Mouse (Mus musculus) right cerebral cortex, adult 18-20 months (tissue): Measurements from ENCODE around the gene Enc1.

Experiments
- DNase-seq: peaks from one replicate; pipeline ENCODE4 v3.0.0; 2022; ENCODE audit warnings: mixed read lengths

Enc1 gene

DNA sequence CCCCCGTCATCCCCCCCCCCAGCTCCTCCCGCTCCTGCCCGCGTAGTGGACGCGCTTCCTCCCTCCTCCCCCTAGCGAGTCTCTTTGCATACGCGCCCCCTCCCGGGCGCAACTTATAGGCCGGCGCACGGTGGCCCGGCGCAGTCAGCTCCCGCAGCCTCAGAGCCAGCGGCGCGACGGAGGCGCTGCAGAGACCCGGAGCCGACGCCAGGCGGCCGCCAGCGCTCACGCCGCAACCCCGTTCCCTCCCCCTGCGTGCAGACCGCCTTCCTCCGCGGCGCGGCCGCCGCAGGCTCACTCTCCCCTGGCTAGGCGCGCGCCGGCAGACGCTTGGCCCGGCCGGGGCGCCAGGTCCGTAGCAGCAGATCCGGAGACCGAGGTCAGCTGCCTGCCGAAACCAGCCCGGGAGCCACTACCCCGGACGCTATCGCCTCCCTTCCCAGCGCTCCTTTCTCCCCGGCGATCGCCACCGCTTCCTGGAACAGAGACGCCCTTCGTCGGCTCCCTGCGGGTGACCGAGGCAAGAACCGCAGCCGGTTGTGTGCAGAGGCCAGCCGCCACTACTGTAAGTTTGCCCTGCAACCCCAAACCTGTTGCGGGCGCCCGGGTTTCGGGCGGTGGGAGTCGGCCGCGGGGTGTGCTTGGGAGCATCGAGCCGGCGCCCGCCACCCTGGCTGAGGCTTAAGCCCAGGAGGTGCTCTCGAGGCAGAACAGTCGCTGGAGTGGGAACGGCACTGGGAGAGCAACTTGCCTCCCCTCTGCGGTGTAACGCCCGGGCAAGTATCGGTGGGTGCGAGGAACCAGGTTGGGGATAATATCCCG, at the start of gene Enc1:
Gene Enc1, plus strand, starts transcription at position 141 of the 822 bp plus-strand sequence.
- DNase-seq, result peak; percentile 92

DNA sequence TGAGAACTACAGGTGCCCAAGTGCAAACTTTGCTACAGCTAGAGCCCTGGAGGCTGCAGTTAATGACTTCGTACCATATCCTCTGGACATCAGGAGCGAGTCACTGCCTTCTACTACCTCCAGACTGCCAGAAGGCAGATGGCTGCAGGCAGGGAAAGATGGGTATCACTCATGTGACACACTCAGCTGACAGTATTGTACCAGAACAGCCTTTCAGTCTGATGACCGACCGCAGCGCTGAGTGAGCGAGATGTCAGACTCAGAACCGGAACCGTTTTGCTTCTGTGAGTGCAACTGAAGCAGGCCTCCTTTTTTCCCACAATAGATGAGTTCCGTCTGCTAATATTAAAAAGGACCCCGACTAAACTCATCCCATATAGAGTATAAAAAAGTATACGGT, 48.3 kb upstream of the Enc1 start:
- DNase-seq, result no peak

DNA sequence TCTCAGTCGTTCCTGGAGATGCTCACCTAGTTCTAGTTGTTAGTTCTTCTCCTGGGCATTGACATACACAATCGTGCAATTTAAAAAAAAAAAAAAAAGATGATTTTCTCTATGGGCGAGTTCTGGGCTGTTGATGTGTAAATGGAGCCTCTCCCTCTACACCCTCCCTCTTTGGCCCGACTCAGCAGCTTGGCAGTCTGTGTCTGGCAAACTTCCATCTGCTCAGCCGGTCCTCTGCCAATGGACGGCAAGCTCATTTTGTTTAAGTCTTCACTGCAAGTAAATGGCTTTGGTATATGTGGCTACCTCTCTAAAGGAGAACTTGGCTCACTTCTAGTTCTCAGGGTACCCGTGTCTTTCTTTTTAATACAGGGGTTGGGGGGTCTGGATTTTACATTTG, 47.5 kb upstream of the Enc1 start:
- DNase-seq, result peak; percentile 77

DNA sequence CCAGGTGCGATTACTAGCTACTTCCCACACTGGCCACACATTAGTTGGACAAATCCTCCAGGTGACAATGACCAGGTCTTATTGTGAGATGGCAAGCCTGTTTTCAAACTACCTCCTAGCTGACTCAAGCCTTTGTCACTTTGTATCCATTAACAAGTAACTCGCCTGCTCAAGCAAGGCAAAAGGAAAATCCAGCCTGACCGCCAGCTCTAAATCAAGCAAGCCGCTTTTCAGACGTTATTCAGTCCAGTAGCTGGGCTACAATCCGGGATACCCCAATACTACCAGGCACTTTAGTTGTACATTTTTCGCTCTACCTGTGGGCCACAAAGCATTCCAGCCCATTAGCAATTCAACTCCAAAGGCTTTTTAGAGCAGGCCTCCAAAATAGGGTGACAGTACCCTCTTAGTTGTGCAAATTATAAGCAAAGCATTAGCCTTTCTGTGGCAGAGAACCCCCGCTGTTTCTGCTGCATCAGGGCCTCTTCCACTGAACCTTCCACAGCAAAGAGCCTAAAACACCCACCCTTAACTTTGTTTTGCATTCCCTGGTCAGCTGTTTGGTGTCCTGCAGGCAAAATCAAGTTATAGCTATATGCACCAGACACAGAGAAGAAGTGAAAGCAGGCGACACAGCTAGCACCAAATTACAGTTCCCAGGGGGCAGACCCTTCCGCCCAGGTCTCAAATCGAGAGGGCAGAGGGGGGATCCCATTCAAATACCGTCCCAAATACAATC, 44.5 kb upstream of the Enc1 start:
- no peak for DNase-seq

DNA sequence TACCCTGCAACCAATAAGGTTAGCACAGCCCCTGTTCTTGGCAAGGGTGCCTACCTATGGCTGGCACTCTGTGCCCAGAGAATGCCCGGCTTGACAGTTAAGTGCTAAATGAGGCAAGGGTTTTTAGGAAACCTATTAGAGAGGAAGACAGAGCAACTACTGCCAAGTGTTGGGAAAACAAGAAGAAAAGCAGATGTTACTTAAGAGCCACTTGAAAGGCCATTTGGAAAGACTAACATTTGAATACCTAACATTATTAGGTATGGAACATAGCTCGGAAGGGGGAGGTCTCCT, 44.0 kb upstream of the Enc1 start:
- no peak for DNase-seq

DNA sequence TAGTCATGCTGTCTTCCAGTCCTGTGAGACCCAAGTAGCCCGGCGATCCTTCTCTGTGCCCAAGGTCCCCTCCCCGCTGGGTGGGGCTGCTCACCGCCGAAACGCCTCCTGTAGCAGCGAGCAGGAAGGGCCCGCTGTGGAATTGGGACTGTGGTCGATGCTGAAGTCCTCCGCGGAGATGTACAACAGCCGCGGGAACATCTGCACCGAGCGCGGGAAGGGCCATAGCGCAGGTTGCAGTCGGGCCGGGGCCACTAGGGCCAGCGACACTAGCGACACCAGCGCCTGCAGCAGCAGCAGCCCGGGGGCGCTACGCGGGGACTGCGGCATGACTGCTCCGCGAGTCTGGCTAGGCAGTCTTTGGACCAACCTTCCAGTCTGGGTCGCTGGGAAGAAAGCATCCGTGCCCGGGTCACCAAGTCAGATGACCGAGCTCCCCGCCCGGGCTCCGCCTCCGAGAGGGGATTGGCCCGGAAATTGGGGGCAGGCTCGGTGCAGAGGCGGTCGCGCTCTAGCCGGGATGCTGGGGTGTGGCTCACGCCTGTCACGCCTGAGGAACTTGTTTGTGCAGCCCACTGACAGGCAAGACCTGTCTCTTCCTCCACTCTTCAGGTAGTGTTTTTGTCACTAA, 42.9 kb upstream of the Enc1 start, which contains the start of gene Hexb:
Gene Hexb, minus strand, starts transcription at position 426 of the 631 bp plus-strand sequence.
- peak; percentile 93 for DNase-seq

DNA sequence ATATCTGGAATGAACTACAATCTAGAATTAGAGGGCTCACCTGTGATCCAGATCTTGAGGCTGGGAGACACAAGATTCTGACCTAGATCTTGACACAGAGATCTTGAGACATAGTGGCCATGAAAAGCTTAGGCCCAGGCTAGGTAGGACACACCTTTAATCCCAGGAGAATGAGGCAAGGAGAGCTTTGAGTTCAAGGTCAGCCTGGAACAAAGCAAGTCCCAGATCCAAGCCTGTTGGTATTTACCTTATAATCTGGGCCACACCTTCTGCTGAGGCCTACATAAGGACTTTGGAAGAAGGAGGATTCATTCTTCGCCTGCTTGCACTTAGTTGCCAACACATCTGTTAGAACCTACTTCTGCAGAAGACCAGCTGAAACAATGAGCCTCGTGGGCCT, 41.8 kb upstream of the Enc1 start:
- DNase-seq, result no peak

DNA sequence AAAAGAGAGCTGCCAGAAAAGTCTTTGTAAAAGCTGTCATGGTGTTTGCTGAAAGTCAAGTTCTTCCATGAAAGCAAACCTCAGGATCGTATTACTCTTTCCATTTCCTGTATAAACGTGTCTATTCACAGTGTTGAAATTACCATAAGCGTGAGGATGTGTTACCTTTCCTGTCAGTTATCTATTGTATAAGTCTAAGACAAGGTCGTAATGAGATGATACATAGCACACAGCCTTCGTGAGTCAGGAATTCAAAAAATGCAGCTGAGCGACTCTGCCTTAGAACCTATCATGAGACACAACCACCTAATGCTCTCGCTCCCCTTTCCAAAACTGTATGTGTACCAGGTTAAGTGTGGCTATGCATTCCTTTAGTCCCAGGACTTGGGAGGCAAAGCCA, 39.8 kb upstream of the Enc1 start:
- DNase-seq, result no peak

DNA sequence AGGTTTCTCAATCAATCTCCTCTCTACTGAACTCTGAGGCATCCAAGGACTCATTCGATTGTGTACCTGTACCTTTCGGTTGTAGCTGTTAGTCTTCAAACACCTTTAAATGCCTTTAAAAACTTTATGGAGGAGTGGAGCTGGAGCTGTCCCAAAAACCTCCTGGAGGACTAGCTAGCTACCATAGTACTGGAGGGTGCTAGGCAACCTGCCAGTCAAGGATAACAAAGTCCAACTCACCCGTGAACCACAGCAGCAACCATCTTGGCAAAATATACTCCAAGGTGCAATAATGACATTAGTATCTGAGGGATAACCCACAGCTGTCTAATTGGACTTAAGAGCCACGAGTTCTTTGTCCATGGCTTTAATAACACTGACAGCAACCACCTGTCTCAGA, 39.0 kb upstream of the Enc1 start:
- DNase-seq, result no peak

DNA sequence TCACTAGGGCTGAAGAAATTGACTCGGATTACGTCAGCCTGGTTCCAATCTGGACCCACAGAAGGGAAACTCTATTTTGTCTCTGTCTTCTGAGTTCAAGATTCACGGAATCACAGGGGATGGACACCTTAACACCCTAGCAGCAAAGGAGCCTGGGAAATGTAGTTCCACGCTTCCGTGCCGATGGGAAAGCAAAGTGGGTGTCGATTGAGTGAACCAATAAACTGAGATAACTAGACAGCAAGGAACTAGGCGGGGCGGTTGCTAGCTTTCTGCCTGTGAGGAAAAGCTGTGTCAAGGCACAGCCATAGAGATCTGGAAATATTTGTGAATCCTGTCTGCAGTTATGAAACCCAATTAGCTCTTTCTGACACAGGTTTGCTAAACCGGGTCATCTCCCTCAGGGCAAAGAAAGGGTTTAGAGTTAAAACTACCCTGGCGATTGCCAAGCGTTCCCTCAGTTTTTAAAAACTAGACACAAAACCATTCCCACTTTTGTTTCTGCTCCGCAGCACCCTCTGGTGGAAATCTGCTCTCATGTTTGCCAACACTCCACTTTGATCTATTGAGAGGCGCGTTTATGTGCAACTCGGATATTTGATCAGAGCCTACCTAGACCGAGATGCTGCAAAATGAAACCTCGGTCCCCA, 35.7 kb upstream of the Enc1 start:
- peak; percentile 91 for DNase-seq

DNA sequence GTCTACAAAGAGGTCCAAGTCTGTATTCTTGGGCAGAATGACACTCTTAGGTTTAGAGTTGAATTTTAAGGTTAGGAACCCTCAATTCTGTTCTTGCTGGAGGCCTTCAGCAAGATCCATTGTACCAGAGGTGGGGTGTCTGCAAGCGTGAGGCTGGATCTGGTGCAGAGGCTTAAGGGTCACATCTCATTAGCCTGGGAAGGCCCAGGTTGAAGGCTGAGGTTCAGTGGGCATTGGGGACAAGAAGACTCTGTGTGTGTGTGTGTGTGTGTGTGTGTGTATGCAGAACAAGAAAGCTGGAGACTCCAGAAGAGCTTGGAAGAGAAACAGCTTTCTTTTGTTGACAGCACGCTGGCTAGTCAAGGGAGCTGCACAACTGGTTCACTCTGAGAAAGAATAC, 34.9 kb upstream of the Enc1 start:
- no peak for DNase-seq

DNA sequence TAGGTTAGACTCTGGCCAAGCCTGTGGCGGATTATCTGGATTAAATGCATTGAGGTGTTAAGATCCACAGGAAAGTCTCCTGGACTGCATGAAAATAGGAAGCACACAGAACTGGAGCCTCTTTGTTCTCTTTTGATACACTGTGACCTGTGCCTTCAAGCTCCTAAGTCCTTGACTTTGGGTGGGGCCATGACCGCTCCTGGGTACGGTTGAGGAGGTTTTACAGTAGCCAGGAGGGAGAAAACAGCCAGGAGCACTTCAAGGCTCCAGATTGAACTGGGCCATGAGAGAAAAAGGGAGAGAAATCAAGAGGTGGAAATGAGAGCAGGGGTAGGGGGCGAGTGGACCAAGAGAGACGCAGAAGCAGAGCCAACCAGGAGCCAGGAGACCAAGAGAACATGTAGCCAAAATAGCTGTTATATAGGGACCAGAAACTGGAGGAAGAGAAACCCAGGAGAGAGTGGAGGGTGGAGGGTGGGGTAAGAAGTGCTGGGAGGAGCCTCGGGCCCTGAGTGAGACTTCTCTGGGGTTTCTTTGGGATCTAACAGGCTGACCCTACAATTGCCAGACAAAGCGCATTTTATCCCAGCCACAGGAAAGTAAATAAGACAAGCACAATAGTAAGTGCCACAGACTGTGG, 33.3 kb upstream of the Enc1 start:
- DNase-seq, result no peak

DNA sequence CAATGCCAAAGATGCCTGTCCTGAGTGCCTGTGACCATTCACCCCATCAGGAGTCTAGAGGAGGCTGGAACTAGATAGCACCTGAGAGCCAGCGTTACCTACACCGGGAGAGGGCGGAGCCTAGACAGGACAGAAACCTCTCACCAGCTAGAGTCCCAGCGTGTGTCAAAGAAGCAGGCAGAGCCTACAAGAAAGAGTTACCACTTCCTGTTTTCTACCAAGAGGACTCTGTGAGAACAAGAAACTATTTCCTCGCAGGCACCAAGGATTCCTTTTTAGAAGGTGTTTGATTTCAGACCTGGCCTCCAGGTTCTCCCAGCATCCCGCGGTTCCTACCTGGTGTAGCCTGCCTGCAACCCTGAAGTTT, 32.8 kb upstream of the Enc1 start:
- DNase-seq, result no peak

DNA sequence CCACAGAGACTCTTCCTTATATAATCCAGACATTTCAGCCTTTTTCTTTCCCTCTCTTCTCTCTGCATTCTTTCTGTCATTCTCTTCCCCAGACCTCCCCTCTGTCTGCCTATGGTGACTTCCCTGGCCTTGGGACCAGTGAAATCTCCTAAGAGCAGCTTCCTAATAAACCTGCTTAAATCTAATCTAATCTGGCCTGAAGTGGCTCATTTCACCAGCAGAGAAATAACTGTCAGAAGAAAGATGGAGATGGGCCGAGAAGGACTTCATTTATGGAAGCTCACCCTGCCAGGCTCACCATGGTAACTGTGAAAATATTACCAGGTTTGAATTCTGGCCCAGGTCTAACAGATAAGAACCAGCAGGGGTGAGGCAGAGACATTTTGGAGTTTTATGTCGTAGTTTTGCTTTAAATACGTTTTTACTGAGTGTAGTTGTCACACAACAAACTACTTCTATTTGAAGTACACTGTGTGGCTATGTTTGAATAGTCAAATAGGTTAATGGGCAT, 32.4 kb upstream of the Enc1 start:
- DNase-seq, result no peak

DNA sequence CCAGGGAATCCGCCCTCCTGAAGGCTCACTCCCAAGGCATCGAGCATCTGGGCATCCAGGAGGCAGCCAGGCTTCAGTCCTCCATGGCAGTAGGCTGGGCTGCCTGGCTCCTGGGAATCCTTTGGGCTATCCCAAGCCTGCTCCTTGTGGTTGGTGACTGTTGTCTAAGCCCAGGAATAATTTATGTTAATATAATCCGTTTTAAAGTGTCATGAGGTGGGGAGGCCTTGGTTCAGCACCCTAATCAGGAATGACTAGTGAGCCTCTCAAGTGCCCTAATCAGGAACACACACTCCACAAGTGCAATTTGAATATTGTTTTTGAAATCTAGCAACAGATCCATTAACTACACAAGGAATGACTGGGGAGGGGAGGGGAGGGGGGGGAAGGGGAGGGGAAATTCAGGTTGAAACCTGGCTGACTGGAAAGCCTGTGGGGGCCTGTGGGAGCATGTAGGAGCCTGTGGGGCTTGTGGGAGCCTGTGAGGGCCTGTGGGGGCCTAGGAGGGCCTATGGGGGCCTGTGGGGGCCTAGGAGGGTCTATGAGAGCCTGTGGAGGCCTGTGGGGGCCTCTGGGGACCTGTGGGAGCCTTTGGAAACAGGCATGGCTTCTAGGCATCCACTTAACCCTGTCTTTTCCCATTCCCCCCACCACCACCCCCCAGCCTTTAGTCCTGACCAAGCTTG, 26.2 kb upstream of the Enc1 start:
- DNase-seq, result no peak

DNA sequence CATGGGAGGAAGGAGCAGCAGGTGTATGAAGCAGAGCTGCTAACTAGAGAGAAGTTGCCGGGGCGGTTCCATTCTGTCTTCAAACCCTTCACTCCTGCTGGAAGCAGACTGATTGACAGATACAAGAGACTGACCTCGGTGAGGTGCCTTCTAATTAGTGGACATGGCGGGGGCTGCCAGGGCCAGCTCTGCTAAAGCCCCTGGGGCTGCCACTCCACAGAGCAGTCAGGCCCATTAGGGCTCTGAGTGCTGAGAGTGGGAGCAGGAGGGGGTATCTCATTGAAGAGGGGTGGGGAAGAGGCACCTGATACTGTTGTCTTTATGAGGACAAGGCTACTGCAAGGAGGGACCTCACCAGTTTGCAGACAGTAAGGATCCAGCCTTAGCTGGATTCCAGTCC, 25.3 kb upstream of the Enc1 start:
- no peak for DNase-seq

DNA sequence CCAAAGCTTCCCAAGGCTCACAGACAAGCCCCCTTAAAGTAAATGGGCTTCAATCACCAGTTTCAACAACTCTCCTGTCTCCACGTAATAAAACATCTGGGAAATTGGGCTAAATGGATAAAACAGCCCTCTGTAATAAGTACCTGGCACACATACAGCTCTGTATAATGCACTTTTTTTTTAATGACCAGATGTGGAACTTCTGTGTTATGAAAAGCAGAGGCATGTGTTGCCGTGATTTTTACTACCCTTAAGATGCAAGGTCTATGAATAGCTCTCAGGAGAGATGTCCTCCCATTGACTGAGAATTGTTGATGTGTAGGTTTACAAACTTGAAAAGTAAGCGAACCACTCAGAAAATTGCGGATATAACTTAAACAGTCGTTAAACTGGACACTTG, 24.7 kb upstream of the Enc1 start:
- no peak for DNase-seq

DNA sequence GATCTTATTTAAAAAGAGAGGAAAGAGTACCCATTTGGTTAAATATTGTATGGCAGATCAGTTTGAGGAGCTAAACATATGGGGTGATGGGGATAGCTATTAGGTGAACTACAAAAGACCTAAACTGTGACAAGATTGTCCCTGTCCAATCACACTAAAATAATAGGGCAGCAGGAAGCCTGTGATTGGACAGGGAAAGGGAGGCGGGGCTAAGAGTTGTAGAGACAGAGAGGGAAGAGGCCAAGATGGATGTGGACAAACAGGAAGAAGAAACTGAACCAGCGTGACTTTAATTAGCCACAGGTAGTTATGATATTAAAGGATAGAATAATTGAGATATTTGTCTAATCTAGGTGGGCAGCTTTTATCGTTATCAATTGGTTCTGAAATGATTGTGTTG, 20.9 kb upstream of the Enc1 start:
- DNase-seq, result no peak

DNA sequence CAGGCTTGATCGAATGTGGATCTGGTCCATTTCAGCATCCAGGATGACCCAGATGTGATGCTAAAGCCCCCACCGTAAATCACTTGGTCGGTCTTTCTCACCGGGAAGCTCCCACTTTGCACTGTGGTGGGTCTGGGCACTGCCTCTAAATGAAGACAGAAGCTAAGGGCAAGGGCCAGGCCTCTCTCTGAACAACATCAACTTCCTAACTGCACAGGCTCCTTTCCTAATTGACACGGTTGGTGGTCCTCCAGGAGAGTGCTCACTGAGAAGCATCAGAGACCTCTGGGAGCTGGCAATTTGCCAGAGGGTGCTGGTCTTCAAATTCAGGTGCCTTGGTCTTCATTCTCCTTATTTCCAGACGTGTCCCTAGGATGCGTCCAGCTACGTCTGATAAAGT, 17.0 kb upstream of the Enc1 start:
- DNase-seq, result no peak

DNA sequence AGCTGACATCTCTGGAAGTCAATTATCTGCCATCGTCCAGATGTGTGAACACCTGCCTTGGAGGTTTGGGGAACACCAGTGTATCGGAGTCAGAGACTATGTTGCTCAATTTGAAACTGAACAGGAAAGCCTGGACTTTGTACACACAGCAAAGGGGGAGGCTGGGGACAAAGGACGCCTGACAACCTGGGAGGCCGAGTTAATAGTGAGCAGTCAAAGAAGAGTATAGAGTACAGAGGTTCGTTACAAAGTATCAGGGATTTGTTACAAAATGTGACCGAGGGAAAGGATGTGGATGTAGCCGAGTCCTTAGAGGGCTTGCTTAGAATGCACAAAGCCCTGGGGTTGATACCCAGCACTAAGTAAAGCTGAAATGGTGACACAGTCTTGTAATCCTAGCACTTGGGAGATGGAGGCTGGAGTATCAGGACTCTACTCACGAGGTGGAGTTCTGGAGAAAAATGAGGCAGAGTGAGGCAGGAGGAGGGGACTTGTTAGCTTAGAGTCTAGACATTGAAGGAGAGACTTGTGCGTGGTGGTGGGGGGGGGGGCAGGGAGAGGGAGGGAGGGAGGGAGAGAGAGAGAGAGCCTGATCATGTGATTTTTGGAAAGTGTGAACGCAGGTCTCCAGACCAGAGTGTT, 16.4 kb upstream of the Enc1 start:
- no peak for DNase-seq

DNA sequence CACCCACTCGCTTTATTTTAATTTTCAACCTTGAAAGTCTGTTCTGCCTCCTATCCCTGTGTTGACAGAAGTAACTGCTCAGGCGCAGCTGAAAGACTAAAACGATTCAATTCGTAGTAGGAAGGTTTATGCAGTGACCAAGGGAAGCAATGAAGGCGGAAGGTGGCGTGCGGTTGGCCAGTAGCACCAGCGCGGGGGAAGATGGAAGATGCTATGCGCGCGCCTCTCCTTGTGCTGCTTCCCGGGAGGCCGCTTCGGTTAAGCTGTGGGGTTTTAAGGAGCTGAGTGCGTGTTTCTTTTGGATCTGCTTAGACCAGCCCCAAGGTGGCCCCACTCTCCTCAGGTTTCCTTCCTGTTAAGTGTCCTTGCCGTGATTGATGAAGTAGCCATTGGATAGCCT, 15.8 kb upstream of the Enc1 start:
- no peak for DNase-seq

DNA sequence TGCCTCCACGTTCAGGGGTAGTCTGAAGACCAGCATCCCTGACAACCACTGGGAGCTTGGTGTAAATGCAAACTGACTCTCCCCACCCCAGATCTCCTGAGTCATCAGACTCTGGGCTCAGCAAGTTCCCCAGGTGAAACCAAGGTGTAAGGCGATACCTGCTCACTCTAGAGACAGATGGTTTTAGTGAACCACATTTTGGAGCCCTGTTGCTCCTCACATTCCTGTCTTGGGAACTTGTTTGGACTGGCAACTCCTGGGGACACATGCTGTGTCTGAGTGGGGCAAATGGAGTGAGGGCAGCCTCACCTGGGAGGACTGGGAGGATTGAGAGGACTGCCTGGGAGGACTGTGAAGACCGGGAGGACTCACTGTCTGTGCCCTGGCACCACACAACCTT, 13.1 kb upstream of the Enc1 start:
- no peak for DNase-seq
